Mouse (Mus musculus) kidney, adult 2 months (tissue): ENCODE measurements around the gene Ulk4.

Experiments used
- CTCF ChIP-seq: fragments of 200-500 bp; conservative IDR thresholded peaks from 2 replicates; pipeline ENCODE4 v1.5.1; 2011; ENCODE audit warnings: low read depth, mild to moderate bottlenecking, control low read depth, low read length, moderate library complexity, mixed read lengths; ENCODE audit not compliant: insufficient read depth, insufficient read length
- POLR2A ChIP-seq: fragments of 200-500 bp; IDR thresholded peaks from one replicate; pipeline ENCODE4 v1.6.1; 2011; ENCODE audit warnings: low read depth, low read length, control low read depth

DNA sequence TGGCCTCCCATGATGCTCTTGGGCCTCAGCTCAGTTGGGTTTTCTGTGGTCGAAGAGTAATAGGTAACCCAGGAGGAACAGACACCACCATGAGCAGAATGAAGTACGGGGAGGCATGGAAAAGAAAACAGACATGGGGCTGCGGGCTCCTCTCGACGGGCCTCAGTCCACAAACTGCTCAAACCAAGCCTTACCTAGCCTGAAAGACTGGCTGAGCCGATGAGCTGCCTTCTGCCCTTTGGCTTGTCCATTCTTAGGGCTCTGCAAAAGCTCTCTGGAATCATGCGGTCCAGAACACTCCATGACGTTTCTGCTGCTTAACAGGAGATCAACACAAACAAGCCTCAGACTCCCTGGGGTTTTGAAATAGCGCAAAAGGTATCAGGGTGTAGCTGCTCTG, 19.9 kb downstream of the Ulk4 start:
- no peak for TF ChIP-seq POLR2A
- TF ChIP-seq CTCF: no peak
